ENCODE assay signal across 8 mouse cellular contexts in the genomic region with DNA sequence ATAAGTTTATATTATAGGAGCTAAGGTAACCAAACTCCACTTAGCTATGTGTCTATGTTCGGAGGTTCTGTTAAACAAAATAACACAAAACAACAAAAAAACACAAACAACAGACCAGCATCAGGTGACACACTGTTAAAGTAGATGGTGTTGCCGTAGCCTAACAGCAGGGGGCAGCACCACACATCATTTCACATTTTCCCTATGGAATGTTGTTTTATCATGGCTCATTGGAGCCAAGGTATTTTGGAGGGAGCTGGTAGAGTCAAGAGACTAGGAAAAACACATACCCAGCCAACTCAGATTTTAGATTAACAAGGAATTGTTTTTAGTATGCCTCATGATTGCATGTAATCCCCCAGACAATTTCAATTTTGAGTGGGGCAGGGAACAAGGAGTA. TPM values are rescaled to one million over a fixed set of nuclear protein-coding genes. Genes with fewer than 3 reads are reported as not detected.
A peak's percentile ranks its signal among the peaks of the same experiment; 100 is the strongest.
DNase-seq lines count a peak whose midpoint lies in the region; ATAC-seq lines count a peak whose summit lies in the region.

No protein-coding gene starts in this region.

- H3K27ac ChIP-seq in forebrain, embryonic 15.5 days (replicated peaks), result no peak overlapping the region
- no peak overlapping the region for H3K27ac ChIP-seq in neural tube, embryonic 11.5 days (ENCODE audit: low read depth, low read length)

- no peaks in the 10 kb centered on the region for H3K27me3 ChIP-seq in forebrain, embryonic 15.5 days
- H3K27me3 ChIP-seq in neural tube, embryonic 11.5 days (ENCODE audit: control insufficient read depth, insufficient read depth, low read length), result no peaks in the 10 kb centered on the region

- peak; percentile 48 for DNase-seq in thymus, postnatal 4 days
- no peak for DNase-seq in thymus, postnatal 36 days
- DNase-seq in cerebellum, adult 11 months, result peak; percentile 14
- peak; percentile 74 for DNase-seq in kidney, adult 11 months
- peak; percentile 70 to 77 for DNase-seq in left cerebral cortex, postnatal 14 days (ENCODE audit: low spot score in 2 of 2)
- DNase-seq in neural tube, embryonic 11.5 days (ENCODE audit: low spot score), result peak; percentile 65

- no peaks in the 10 kb centered on the region for H3K9me3 ChIP-seq in forebrain, embryonic 15.5 days
- no peaks in the 10 kb centered on the region for H3K9me3 ChIP-seq in neural tube, embryonic 11.5 days (ENCODE audit: control insufficient read depth, low read length)

- WGBS in forebrain, embryonic 15.5 days, result 16% methylated on average over 2 of the region's 2 CpGs
- 14% methylated on average over 2 of the region's 2 CpGs for WGBS in neural tube, embryonic 11.5 days

- H3K4me3 ChIP-seq in forebrain, embryonic 15.5 days, result no peak overlapping the region
- no peak overlapping the region for H3K4me3 ChIP-seq in neural tube, embryonic 11.5 days (ENCODE audit: low read depth, low read length)

- H3K9ac ChIP-seq in forebrain, embryonic 15.5 days (replicated peaks), result no peak overlapping the region
- no peak overlapping the region for H3K9ac ChIP-seq in neural tube, embryonic 11.5 days (ENCODE audit: low read length)

- intact Hi-C loops in left cerebral cortex, postnatal 14 days (cut with DNase I), result loop anchor here (5.0 kb wide), 1 partner anchor 96 kb away; a partner anchor contains a TSS

- H3K4me1 ChIP-seq in forebrain, embryonic 15.5 days, result no peaks in the 10 kb centered on the region
- H3K4me1 ChIP-seq in neural tube, embryonic 11.5 days (ENCODE audit: control insufficient read depth, insufficient read depth, low read length), result no peaks in the 10 kb centered on the region

- ATAC-seq in forebrain, embryonic 15.5 days (replicated peaks), result peak; percentile 51; the same call in 1 of the 2 replicates
- no peak for ATAC-seq in neural tube, embryonic 11.5 days (ENCODE audit: insufficient read depth, low FRiP score, low TSS enrichment)
- ATAC-seq in activated CD4-positive, CD25-positive, alpha-beta regulatory T cell, adult 4 months, result no peak

- no peak overlapping the region for H3K4me2 ChIP-seq in forebrain, embryonic 15.5 days (replicated peaks)
- H3K4me2 ChIP-seq in neural tube, embryonic 11.5 days (ENCODE audit: low read depth), result no peak overlapping the region

- no peaks in the 10 kb centered on the region for H3K36me3 ChIP-seq in forebrain, embryonic 15.5 days
- H3K36me3 ChIP-seq in neural tube, embryonic 11.5 days (ENCODE audit: control insufficient read depth, insufficient read depth, low read length), result no peaks in the 10 kb centered on the region

RNA-seq across cellular contexts. Expression of a gene that starts 3.3 kb away (rescaled TPM):
- not detected in 2 replicates for polyA plus RNA-seq in forebrain, embryonic 15.5 days (2015; fragmentation: Nextera tagmentation; extraction: Ambion mirVana)
- not detected for total RNA-seq in left cerebral cortex, postnatal 14 days (2021)
- not detected in 2 replicates for polyA plus RNA-seq in neural tube, embryonic 11.5 days (2014; fragmentation: Nextera tagmentation; extraction: Ambion mirVana)
- not detected for polyA plus RNA-seq in activated CD4-positive, CD25-positive, alpha-beta regulatory T cell, adult 4 months (2017; shearing (Covaris generic))

RNA-seq across cellular contexts. Expression of a gene that starts 48.7 kb away (rescaled TPM):
- 0.88 and 1.9 TPM in 2 replicates for polyA plus RNA-seq in forebrain, embryonic 15.5 days (2015; fragmentation: Nextera tagmentation; extraction: Ambion mirVana)
- total RNA-seq in left cerebral cortex, postnatal 14 days (2021), result under 1 TPM in 1 of 2 experiments, not detected in 1; 0.18 TPM
- 1.2 and 1.6 TPM in 2 replicates for polyA plus RNA-seq in neural tube, embryonic 11.5 days (2014; fragmentation: Nextera tagmentation; extraction: Ambion mirVana)
- polyA plus RNA-seq in activated CD4-positive, CD25-positive, alpha-beta regulatory T cell, adult 4 months (2017; shearing (Covaris generic)), result under 1 TPM in 1 of 2 experiments, not detected in 1; 0.24 TPM

RNA-seq across cellular contexts. Expression of a gene that starts 49.7 kb away (rescaled TPM):
- polyA plus RNA-seq in forebrain, embryonic 15.5 days (2015; fragmentation: Nextera tagmentation; extraction: Ambion mirVana), result 0.05 TPM in 1 of 2 replicates, not detected in the other
- under 1 TPM in 1 of 2 experiments, not detected in 1; 0.11 TPM for total RNA-seq in left cerebral cortex, postnatal 14 days (2021)
- not detected in 2 replicates for polyA plus RNA-seq in neural tube, embryonic 11.5 days (2014; fragmentation: Nextera tagmentation; extraction: Ambion mirVana)
- under 1 TPM in 1 of 2 experiments, not detected in 1; 0.44 TPM for polyA plus RNA-seq in activated CD4-positive, CD25-positive, alpha-beta regulatory T cell, adult 4 months (2017; shearing (Covaris generic))

RNA-seq across cellular contexts. Expression of a gene that starts 52.0 kb away (rescaled TPM):
- polyA plus RNA-seq in forebrain, embryonic 15.5 days (2015; fragmentation: Nextera tagmentation; extraction: Ambion mirVana), result not detected in 2 replicates
- total RNA-seq in left cerebral cortex, postnatal 14 days (2021), result not detected
- 0.16 TPM in 1 of 2 replicates, not detected in the other for polyA plus RNA-seq in neural tube, embryonic 11.5 days (2014; fragmentation: Nextera tagmentation; extraction: Ambion mirVana)
- polyA plus RNA-seq in activated CD4-positive, CD25-positive, alpha-beta regulatory T cell, adult 4 months (2017; shearing (Covaris generic)), result not detected

Comparison
In these comparisons a context has a peak if more than half of its experiments do, and no peak if none do; other contexts are left out.
1. DNase-seq: peak in thymus, postnatal 4 days (single experiment), cerebellum, adult 11 months (single experiment), kidney, adult 11 months (single experiment), left cerebral cortex, postnatal 14 days (2 of 2) and neural tube, embryonic 11.5 days (single experiment); none in thymus, postnatal 36 days (0 of 2).